Mouse (Mus musculus) left cerebral cortex, postnatal 36 days (tissue): ENCODE measurements around the gene Samd14. TPM values are rescaled to one million over a fixed set of nuclear protein-coding genes. Genes with fewer than 3 reads are reported as not detected.

Experiments used
- DNase-seq, 2 experiments: peaks; one replicate each; pipeline ENCODE4 v3.0.0; 2021 to 2022; ENCODE audit warnings: low spot score in 2 of 2, mixed read lengths in 1 of 2
- intact Hi-C: fragments of 180-260 bp; cut with DNase I; formaldehyde crosslinking; loops from one replicate; pipeline ENCODE4 v1.15.1; 2025
- total RNA-seq, 2 experiments: library from RNA; stranded (reverse); gene quantifications; 2 replicates each; pipeline ENCODE4 v1.2.3; 2021

Samd14 gene
- total RNA-seq, 2 experiments from 2014 or later, result 24.3 to 30.2 TPM

DNA sequence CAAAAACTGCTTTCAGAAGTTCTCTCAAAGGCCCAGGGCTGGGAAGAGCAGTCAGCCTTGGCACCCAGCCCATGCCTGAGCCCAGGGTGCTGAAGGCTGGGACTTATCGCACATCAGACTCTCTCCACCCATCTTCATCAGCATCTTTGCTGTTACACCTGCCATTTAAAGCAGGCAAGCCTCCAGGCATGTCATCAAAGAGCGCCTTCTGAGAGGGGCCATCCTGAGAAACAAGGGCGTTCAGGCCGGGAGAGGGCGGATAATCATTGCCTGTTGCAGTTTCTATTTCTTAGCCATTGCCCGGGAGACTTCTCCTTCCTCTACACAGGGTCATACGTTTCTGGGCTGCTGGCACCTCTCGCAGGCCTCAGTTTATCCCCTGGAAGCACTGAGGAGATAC, 21.8 kb upstream of the Samd14 start:
- intact Hi-C loops, result no loop called here
- DNase-seq, result no peak

DNA sequence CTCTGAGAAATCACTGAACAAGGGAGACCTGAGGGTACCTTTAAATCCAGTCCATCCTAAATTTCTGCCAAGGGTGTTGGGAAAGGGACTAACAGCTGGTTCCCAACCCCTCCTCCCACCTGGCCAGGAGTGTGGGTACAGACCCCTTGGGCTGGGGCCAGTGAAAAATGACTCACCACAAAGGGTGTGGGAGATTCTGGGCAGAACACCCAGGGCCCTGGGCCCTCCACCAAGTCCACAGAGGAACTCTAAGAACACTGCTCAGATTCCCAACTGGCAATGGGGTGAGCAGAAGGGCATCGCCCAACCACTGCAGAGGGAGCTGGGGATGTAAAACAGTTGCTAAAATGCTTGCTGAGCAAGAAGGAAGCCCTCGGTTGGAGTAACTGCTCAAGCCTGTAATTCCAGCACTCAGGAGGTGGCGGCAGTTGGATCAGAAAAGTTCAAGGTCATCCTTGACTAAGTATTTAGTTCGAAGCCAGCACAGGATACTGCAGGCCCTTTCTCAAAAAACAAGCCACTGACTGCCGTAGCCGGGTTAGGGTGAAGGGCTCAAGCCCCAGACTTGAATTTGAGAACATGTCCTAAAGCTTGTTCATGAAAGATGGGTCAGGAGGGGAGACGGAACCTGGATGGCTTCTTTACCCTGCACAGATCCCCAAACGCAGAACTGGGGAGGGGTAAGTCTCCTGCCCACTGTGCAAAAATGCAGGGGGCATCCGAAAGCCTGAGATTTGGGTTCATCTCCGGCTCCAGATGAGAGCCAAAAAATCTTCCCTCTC, 20.7 kb upstream of the Samd14 start:
- intact Hi-C loops, result loop anchor here (1.0 kb wide), 1 partner anchor 10 kb away; no protein-coding TSS in a partner anchor
- peak in 1 of 2 experiments; percentile 58 for DNase-seq

DNA sequence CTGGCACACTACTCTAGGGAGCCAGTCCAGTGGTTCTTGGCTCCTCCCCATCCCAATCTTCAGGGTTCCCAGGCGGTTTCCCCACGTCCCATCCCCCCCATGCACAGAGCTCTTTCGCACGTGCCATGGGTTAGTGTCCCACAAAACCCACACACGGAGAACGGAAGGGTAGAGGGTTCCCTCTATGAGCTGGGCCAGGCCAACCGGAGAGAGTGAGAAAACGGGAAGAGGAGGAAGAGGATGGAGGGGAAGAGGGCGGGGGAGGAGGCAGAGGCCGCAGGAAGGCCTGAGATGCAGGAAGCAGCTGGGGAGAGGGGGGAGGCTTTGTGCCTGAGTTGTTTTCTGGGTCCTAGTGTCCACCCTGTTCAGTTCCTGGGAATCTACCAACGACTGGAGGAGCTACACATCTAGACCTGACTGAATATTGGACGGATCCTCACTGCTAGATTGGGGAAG, 20.1 kb upstream of the Samd14 start:
- intact Hi-C loops, result loop anchor here (1.0 to 5.0 kb wide), 2 partner anchors 10 to 53 kb away; partner anchors contain the start of gene Pdk2

DNA sequence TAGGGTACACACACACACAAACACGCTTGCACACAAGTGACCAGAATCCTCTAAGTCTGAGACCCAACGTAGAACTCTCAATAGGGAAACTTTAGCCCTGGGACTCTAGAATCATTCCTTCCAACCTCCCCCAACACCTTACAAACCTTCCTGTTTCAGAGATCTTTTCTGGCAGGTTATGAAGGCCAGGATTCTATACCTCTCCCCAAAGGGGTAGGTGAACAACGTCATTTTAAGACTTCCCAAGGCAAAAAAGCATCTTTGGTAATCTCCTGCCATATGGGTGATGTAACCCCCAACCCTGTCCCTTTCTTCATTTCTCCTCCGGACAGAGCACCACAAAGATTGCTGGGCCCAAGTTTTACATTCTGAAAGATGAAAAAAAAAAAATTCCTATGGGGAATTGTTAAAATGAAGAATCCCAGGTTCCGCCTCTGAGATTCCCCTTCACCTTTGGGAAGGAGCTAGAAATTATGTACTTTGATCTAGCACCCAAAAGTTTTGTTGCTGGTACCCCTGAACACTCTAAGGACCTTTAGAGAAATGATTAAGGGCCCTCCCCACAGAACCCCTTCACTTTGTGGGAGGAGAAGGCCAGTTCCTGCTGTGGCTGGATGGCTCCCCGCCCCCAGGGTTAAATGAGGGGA, 19.5 kb upstream of the Samd14 start:
- intact Hi-C loops, result loop anchor here (5.0 kb wide), 1 partner anchor 52 kb away; the partner anchor contains the start of gene Pdk2
- no peak for DNase-seq

More for the DNA sequence above, 20.1 kb upstream of the Samd14 start:
- DNase-seq, result peak; percentile 81 to 82

DNA sequence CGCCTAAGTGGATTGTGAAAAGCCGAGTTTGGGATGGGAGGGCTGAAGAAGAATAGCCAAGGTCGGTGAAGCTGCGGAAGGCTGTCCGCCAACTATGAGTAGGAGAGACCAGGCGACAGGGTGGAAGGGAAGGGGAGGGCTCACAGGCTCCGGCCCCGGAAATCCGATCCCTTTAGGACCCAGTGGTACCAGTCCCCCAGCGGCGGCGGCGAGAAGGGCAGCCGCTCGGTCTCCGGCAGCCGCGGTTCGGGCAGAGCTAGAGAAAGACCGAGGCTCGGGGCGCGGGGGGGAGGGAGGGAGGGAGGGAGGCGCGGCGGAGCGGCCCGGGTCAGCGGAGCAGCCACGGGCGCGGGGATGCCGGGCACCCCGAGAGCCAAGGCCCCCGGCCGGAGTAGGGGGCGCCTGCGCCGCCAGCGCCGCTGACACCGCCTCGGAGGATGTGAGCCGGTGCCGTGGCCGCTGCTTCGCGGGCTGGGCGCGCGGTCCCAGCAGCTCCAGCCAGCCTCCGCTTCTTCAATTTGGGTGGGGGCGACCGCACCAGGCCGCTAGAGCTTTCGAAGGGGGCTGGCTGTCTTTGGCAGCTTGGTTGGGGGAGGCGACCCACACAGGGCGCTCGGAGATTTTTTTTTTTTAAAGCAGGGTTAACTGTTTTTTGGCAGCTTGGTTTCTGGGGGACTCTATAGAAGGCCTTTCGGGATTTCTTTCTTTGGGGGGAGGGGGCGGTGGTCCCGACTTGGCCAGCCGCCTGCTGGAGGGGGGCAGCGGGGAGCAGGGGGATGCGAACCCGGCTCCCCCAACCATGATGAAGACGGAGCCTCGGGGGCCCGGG, 18.7 kb upstream of the Samd14 start, which contains the start of gene Ppp1r9b:
Gene Ppp1r9b (plus strand): TSS at position 287 of the 829 bp plus-strand sequence.
- DNase-seq, result peak; percentile 93
- intact Hi-C loops, result loop anchor here (5.0 kb wide), 1 partner anchor 51 kb away; the partner anchor contains the start of gene Pdk2

- intact Hi-C loops, result loop anchor here (5.0 kb wide), 1 partner anchor 50 kb away; the partner anchor contains the start of gene Pdk2
- DNase-seq, result peak in 1 of 2 experiments; percentile 69
These were observed 17.8 kb upstream of the Samd14 start for GRCm38 (mm10) chr11:94991641-94992479.

GRCm38 (mm10) chr11:94992480-94992753, 17.3 kb upstream of the Samd14 start:
- intact Hi-C loops, result loop anchor here (5.0 kb wide), 1 partner anchor 50 kb away; the partner anchor contains the start of gene Pdk2
- no peak for DNase-seq

DNA sequence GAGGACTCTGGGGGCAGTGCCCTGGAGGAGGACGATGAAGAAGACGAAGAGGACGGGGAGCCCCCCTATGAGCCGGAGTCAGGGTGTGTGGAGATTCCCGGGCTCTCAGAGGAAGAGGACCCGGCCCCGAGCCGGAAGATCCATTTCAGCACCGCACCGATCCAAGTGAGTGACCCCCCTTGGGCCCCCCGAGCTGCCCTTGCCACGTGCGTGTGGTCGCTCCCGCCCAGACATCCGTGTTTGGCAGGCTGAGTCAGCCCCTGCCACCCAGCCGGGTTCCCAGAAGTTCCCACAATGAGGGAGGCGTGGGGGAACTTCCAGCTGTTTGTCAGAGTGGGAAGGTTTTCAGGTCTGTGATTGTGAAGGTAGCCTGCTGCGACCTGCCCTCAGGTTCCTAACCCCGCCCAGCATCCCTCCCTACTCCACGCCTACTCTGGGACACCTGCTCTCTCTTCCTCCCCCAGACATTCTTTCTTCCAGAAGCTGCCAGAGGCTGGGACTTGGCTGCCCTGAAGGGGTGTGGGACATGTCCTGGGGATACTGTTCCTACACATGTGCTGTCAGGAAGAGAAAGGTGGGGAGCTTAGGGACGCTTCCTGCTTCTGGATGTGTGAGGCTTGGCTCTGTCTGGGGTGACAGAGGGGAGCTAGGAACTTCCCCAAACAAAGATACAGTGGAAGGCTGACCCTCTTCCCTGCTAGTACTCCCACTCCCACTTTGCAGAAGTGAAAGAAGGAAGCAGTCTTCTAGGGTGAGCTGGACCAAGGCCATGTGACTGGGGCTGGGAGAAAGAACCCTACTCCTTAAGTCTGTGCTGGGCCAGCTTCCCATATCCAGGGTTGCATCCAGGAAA, 16.7 kb upstream of the Samd14 start:
- intact Hi-C loops, result loop anchor here (5.0 kb wide), 1 partner anchor 49 kb away; the partner anchor contains the start of gene Pdk2
- DNase-seq, result peak in 1 of 2 experiments; percentile 49

GRCm38 (mm10) chr11:94994208-94994814, 15.4 kb upstream of the Samd14 start:
- no peak for DNase-seq
- intact Hi-C loops, result loop anchor here (5.0 kb wide), 1 partner anchor 48 kb away; the partner anchor contains the start of gene Pdk2

DNA sequence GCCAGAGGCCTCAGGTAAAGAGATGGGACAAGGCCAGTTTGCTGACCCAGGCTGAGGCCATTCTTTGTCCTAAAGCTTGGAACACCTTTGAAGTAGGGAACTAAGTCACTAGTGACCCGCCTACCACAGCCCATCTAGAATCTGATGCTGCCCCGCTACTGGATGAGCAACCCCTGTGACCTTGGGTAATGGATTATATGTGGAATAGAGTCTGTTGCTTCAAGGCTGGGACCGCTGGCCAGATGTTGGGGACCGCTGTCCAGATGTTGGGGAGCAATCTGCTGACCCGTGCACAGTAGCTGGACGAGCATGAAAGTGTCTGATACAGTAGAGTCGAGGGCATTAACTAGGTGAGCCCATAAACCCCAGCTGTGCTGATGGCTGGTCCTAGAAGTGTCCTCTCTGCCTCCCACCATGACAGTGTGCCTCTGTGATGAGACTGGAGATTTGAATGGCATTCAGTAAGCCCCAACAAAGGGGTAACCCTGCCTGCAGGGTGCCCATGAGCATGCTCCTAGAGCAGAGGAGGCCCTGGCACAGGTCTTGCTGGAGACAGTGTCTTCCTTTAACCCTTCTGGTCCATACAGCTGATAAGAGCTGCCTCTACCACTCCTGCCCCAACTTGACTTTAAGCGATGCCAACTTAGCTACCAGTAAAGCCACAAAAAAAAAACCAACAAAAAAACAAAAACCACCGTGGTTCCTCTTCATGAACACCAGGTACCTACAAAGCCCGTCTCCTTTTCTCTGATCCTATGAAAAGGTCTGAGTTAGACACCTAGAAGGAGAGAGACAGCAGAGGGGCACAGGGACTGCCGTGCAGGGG, 14.5 kb upstream of the Samd14 start:
- intact Hi-C loops, result loop anchor here (5.0 kb wide), 1 partner anchor 47 kb away; the partner anchor contains the start of gene Pdk2

GRCm38 (mm10) chr11:94996101-94996500, 13.6 kb upstream of the Samd14 start:
- intact Hi-C loops, result no loop called here
- DNase-seq, result no peak

More for the DNA sequence above, 14.5 kb upstream of the Samd14 start:
- no peak for DNase-seq

- no peak for DNase-seq
- intact Hi-C loops, result no loop called here
These were observed 12.7 kb upstream of the Samd14 start for GRCm38 (mm10) chr11:94996984-94997383.

- intact Hi-C loops, result no loop called here
- no peak for DNase-seq
These were observed 12.1 kb upstream of the Samd14 start for GRCm38 (mm10) chr11:94997596-94997995.

DNA sequence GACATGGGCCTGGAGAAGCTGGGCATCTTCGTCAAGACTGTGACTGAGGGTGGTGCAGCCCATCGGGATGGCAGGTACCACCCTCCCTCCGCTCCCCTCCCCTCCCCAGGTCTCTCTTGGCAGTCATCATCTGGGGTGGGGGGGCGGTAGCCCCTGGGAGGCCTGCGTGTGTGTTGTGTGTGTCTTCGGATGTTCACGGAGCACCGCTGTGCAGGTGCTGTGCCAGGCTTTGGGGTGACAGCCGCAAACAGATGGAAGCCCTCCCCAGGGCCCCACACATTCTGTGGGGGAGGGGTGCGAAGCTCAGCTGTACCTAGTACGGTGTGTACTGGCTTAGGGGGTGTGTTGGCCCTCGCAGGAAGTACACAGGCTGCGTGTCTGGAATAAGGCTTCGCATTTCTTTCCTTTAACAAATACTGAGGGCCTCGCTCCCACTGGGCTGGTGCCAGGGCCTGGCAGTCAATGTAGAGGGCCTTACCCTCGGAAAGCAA, 11.6 kb upstream of the Samd14 start:
- intact Hi-C loops, result no loop called here
- peak in 1 of 2 experiments; percentile 71 for DNase-seq

- no peak for DNase-seq
- intact Hi-C loops, result loop anchor here (2.0 to 5.0 kb wide), 2 partner anchors 21 to 37 kb away; no protein-coding TSS in a partner anchor
These were observed 9.6 kb upstream of the Samd14 start for GRCm38 (mm10) chr11:95000128-95000527.

- intact Hi-C loops, result loop anchor here (2.0 to 5.0 kb wide), 2 partner anchors 22 to 37 kb away; no protein-coding TSS in a partner anchor
- DNase-seq, result no peak
These were observed 9.1 kb upstream of the Samd14 start for GRCm38 (mm10) chr11:95000548-95000947.
